Mouse (Mus musculus): ENCODE measurements around the gene Esr1. TPM values are rescaled to one million over a fixed set of nuclear protein-coding genes. Genes with fewer than 3 reads are reported as not detected.

Gene Esr1
- polyA plus RNA-seq, 1 experiment from 2014 or later, result 0.36 TPM

- H3K27me3 ChIP-seq (ENCODE audit: control insufficient read depth, insufficient read depth, low read depth, low read length), result no peaks in the 10 kb centered on the region
- no peaks in the 10 kb centered on the region for H3K4me1 ChIP-seq (replicated peaks; ENCODE audit: control insufficient read depth, insufficient read depth, low read length)
- H3K27ac ChIP-seq (ENCODE audit: low read length), result no peak overlapping the region
- no peaks in the 10 kb centered on the region for H3K36me3 ChIP-seq (ENCODE audit: control insufficient read depth, insufficient read depth, low read length)
- no peak overlapping the region for H3K4me2 ChIP-seq (ENCODE audit: low read depth, low read length)
- ATAC-seq (ENCODE audit: low read depth), result no peak
- no peak overlapping the region for H3K4me3 ChIP-seq (ENCODE audit: low read length)
- WGBS, result 67% methylated on average over 2 of the region's 2 CpGs
- no peak overlapping the region for H3K9ac ChIP-seq (ENCODE audit: low read length)
- H3K9me3 ChIP-seq (ENCODE audit: control insufficient read depth, low read length), result no peaks in the 10 kb centered on the region
Measured at GRCm38 (mm10) chr10:4944725-4945124, 333.3 kb downstream of the Esr1 start.

- no peak overlapping the region for H3K4me3 ChIP-seq (ENCODE audit: low read length)
- no peak overlapping the region for H3K4me2 ChIP-seq (ENCODE audit: low read depth, low read length)
- H3K9ac ChIP-seq (ENCODE audit: low read length), result no peak overlapping the region
- no peak for ATAC-seq (ENCODE audit: low read depth)
- H3K4me1 ChIP-seq (replicated peaks; ENCODE audit: control insufficient read depth, insufficient read depth, low read length), result no peaks in the 10 kb centered on the region
- H3K27me3 ChIP-seq (ENCODE audit: control insufficient read depth, insufficient read depth, low read depth, low read length), result no peaks in the 10 kb centered on the region
- H3K36me3 ChIP-seq (ENCODE audit: control insufficient read depth, insufficient read depth, low read length), result no peaks in the 10 kb centered on the region
- no peaks in the 10 kb centered on the region for H3K9me3 ChIP-seq (ENCODE audit: control insufficient read depth, low read length)
- H3K27ac ChIP-seq (ENCODE audit: low read length), result no peak overlapping the region
- WGBS, result 7% methylated on average over 1 of the region's 1 CpGs
Measured at GRCm38 (mm10) chr10:4965768-4966167, 354.4 kb downstream of the Esr1 start.

GRCm38 (mm10) chr10:4971156-4971555, 359.8 kb downstream of the Esr1 start:
- WGBS, result 49% methylated on average over 7 of the region's 7 CpGs
- H3K9me3 ChIP-seq (ENCODE audit: control insufficient read depth, low read length), result no peaks in the 10 kb centered on the region
- H3K27me3 ChIP-seq (ENCODE audit: control insufficient read depth, insufficient read depth, low read depth, low read length), result no peaks in the 10 kb centered on the region
- no peak overlapping the region for H3K4me3 ChIP-seq (ENCODE audit: low read length)
- no peaks in the 10 kb centered on the region for H3K36me3 ChIP-seq (ENCODE audit: control insufficient read depth, insufficient read depth, low read length)
- no peak overlapping the region for H3K9ac ChIP-seq (ENCODE audit: low read length)
- no peak overlapping the region for H3K4me2 ChIP-seq (ENCODE audit: low read depth, low read length)
- H3K4me1 ChIP-seq (replicated peaks; ENCODE audit: control insufficient read depth, insufficient read depth, low read length), result no peaks in the 10 kb centered on the region
- ATAC-seq (ENCODE audit: low read depth), result no peak
- no peak overlapping the region for H3K27ac ChIP-seq (ENCODE audit: low read length)

GRCm38 (mm10) chr10:4971586-4971985, 360.2 kb downstream of the Esr1 start:
- no peak for ATAC-seq (ENCODE audit: low read depth)

GRCm38 (mm10) chr10:4972026-4972425, 360.6 kb downstream of the Esr1 start:
- 25% methylated on average over 2 of the region's 2 CpGs for WGBS

More at GRCm38 (mm10) chr10:4971586-4971985, 360.2 kb downstream of the Esr1 start:
- Histone ChIP-seq H3K4me1 (replicated peaks; ENCODE audit: control insufficient read depth, insufficient read depth, low read length) (no peaks in the 10 kb centered on the region), H3K4me2 (ENCODE audit: low read depth, low read length) (no peak overlapping the region), H3K27me3 (ENCODE audit: control insufficient read depth, insufficient read depth, low read depth, low read length) (no peaks in the 10 kb centered on the region), H3K9ac (ENCODE audit: low read length) (no peak overlapping the region), H3K36me3 (ENCODE audit: control insufficient read depth, insufficient read depth, low read length) (no peaks in the 10 kb centered on the region), H3K27ac (ENCODE audit: low read length) (no peak overlapping the region), H3K9me3 (ENCODE audit: control insufficient read depth, low read length) (no peaks in the 10 kb centered on the region), H3K4me3 (ENCODE audit: low read length) (no peak overlapping the region)

GRCm38 (mm10) chr10:4974246-4974645, 362.9 kb downstream of the Esr1 start:
- no peaks in the 10 kb centered on the region for H3K27me3 ChIP-seq (ENCODE audit: control insufficient read depth, insufficient read depth, low read depth, low read length)
- no peak overlapping the region for H3K9ac ChIP-seq (ENCODE audit: low read length)
- ATAC-seq (ENCODE audit: low read depth), result no peak
- H3K9me3 ChIP-seq (ENCODE audit: control insufficient read depth, low read length), result no peaks in the 10 kb centered on the region
- H3K36me3 ChIP-seq (ENCODE audit: control insufficient read depth, insufficient read depth, low read length), result no peaks in the 10 kb centered on the region
- H3K4me1 ChIP-seq (replicated peaks; ENCODE audit: control insufficient read depth, insufficient read depth, low read length), result no peaks in the 10 kb centered on the region
- H3K4me2 ChIP-seq (ENCODE audit: low read depth, low read length), result no peak overlapping the region
- no peak overlapping the region for H3K27ac ChIP-seq (ENCODE audit: low read length)
- 55% methylated on average over 4 of the region's 4 CpGs for WGBS
- H3K4me3 ChIP-seq (ENCODE audit: low read length), result no peak overlapping the region

More at GRCm38 (mm10) chr10:4972026-4972425, 360.6 kb downstream of the Esr1 start:
- no peak for ATAC-seq (ENCODE audit: low read depth)
- no peaks in the 10 kb centered on the region for H3K36me3 ChIP-seq (ENCODE audit: control insufficient read depth, insufficient read depth, low read length)
- H3K9ac ChIP-seq (ENCODE audit: low read length), result no peak overlapping the region
- H3K4me3 ChIP-seq (ENCODE audit: low read length), result no peak overlapping the region
- no peaks in the 10 kb centered on the region for H3K4me1 ChIP-seq (replicated peaks; ENCODE audit: control insufficient read depth, insufficient read depth, low read length)
- H3K27ac ChIP-seq (ENCODE audit: low read length), result no peak overlapping the region
- H3K27me3 ChIP-seq (ENCODE audit: control insufficient read depth, insufficient read depth, low read depth, low read length), result no peaks in the 10 kb centered on the region
- no peaks in the 10 kb centered on the region for H3K9me3 ChIP-seq (ENCODE audit: control insufficient read depth, low read length)
- H3K4me2 ChIP-seq (ENCODE audit: low read depth, low read length), result no peak overlapping the region

- Histone ChIP-seq H3K9me3 (ENCODE audit: control insufficient read depth, low read length) (no peaks in the 10 kb centered on the region), H3K4me1 (replicated peaks; ENCODE audit: control insufficient read depth, insufficient read depth, low read length) (no peaks in the 10 kb centered on the region), H3K9ac (ENCODE audit: low read length) (no peak overlapping the region), H3K4me3 (ENCODE audit: low read length) (no peak overlapping the region), H3K4me2 (ENCODE audit: low read depth, low read length) (no peak overlapping the region), H3K27me3 (ENCODE audit: control insufficient read depth, insufficient read depth, low read depth, low read length) (no peaks in the 10 kb centered on the region), H3K27ac (ENCODE audit: low read length) (no peak overlapping the region), H3K36me3 (ENCODE audit: control insufficient read depth, insufficient read depth, low read length) (no peaks in the 10 kb centered on the region)
- 83% methylated on average over 2 of the region's 2 CpGs for WGBS
- no peak for ATAC-seq (ENCODE audit: low read depth)
Measured at GRCm38 (mm10) chr10:4976557-4976956, 365.2 kb downstream of the Esr1 start.

GRCm38 (mm10) chr10:4977374-4977773, 366.0 kb downstream of the Esr1 start:
- no peaks in the 10 kb centered on the region for H3K27me3 ChIP-seq (ENCODE audit: control insufficient read depth, insufficient read depth, low read depth, low read length)
- H3K4me3 ChIP-seq (ENCODE audit: low read length), result no peak overlapping the region
- H3K4me2 ChIP-seq (ENCODE audit: low read depth, low read length), result no peak overlapping the region
- H3K9me3 ChIP-seq (ENCODE audit: control insufficient read depth, low read length), result no peaks in the 10 kb centered on the region
- no peaks in the 10 kb centered on the region for H3K36me3 ChIP-seq (ENCODE audit: control insufficient read depth, insufficient read depth, low read length)
- no peak overlapping the region for H3K9ac ChIP-seq (ENCODE audit: low read length)
- H3K27ac ChIP-seq (ENCODE audit: low read length), result no peak overlapping the region
- no peaks in the 10 kb centered on the region for H3K4me1 ChIP-seq (replicated peaks; ENCODE audit: control insufficient read depth, insufficient read depth, low read length)
- ATAC-seq (ENCODE audit: low read depth), result no peak
- 83% methylated on average over 3 of the region's 3 CpGs for WGBS

- ATAC-seq (ENCODE audit: low read depth), result no peak
- Histone ChIP-seq H3K4me2 (ENCODE audit: low read depth, low read length) (no peak overlapping the region), H3K27me3 (ENCODE audit: control insufficient read depth, insufficient read depth, low read depth, low read length) (no peaks in the 10 kb centered on the region), H3K9ac (ENCODE audit: low read length) (no peak overlapping the region), H3K9me3 (ENCODE audit: control insufficient read depth, low read length) (no peaks in the 10 kb centered on the region), H3K27ac (ENCODE audit: low read length) (no peak overlapping the region), H3K4me3 (ENCODE audit: low read length) (no peak overlapping the region), H3K4me1 (replicated peaks; ENCODE audit: control insufficient read depth, insufficient read depth, low read length) (no peaks in the 10 kb centered on the region), H3K36me3 (ENCODE audit: control insufficient read depth, insufficient read depth, low read length) (no peaks in the 10 kb centered on the region)
- WGBS, result 61% methylated on average over 2 of the region's 2 CpGs
Measured at GRCm38 (mm10) chr10:4983919-4984318, 372.5 kb downstream of the Esr1 start.

GRCm38 (mm10) chr10:4993802-4994201, 382.4 kb downstream of the Esr1 start:
- H3K9me3 ChIP-seq (ENCODE audit: control insufficient read depth, low read length), result no peaks in the 10 kb centered on the region
- no peaks in the 10 kb centered on the region for H3K27me3 ChIP-seq (ENCODE audit: control insufficient read depth, insufficient read depth, low read depth, low read length)
- 44% methylated on average over 3 of the region's 3 CpGs for WGBS
- no peak overlapping the region for H3K27ac ChIP-seq (ENCODE audit: low read length)
- H3K9ac ChIP-seq (ENCODE audit: low read length), result no peak overlapping the region
- no peaks in the 10 kb centered on the region for H3K36me3 ChIP-seq (ENCODE audit: control insufficient read depth, insufficient read depth, low read length)
- no peak overlapping the region for H3K4me2 ChIP-seq (ENCODE audit: low read depth, low read length)
- no peaks in the 10 kb centered on the region for H3K4me1 ChIP-seq (replicated peaks; ENCODE audit: control insufficient read depth, insufficient read depth, low read length)
- no peak for ATAC-seq (ENCODE audit: low read depth)
- no peak overlapping the region for H3K4me3 ChIP-seq (ENCODE audit: low read length)
